19 mouse cellular contexts compared by ENCODE assay signal in genomic region chr2:58380020-58380419, GRCm38 (mm10). TPM values are rescaled to one million over a fixed set of nuclear protein-coding genes. Genes with fewer than 3 reads are reported as not detected.
A peak's percentile ranks its signal among the peaks of the same experiment; 100 is the strongest.
DNase-seq lines count a peak whose midpoint lies in the region; ATAC-seq lines count a peak whose summit lies in the region.
"Had no signal": no experiment of that assay in that cellular context is flagged by ENCODE, and none has a peak within 500 bp of the region (broad histone marks: within the 10 kb centered on the region; RNA-seq: fewer than 3 reads in every experiment).

No protein-coding gene starts in this region.

- H3K27ac ChIP-seq in forebrain, embryonic 15.5 days (replicated peaks) = peak overlapping the region; percentile 51
- no peak overlapping the region for H3K27ac ChIP-seq in forebrain, embryonic 11.5 days (ENCODE audit: low read depth, low read length)
- H3K27ac ChIP-seq: embryonic facial prominence, embryonic 12.5 days; heart, adult 2 months; heart, embryonic 15.5 days; hindbrain, embryonic 10.5 days; intestine, embryonic 15.5 days had no signal

- ATAC-seq in forebrain, embryonic 15.5 days (replicated peaks) = no peak; the same call in 1 of the 2 replicates
- ATAC-seq in forebrain, embryonic 11.5 days (replicated peaks; ENCODE audit: low FRiP score) = no peak
- ATAC-seq: intestine, embryonic 15.5 days had no signal

- peaks cover 23% of the 10 kb centered on the region for H3K4me1 ChIP-seq in forebrain, embryonic 15.5 days
- H3K4me1 ChIP-seq in forebrain, embryonic 11.5 days (replicated peaks; ENCODE audit: control insufficient read depth, insufficient read depth, low read length) = no peaks in the 10 kb centered on the region
- H3K4me1 ChIP-seq: embryonic facial prominence, embryonic 12.5 days; heart, embryonic 15.5 days; hindbrain, embryonic 10.5 days; intestine, embryonic 15.5 days had no signal

- H3K4me3 ChIP-seq in forebrain, embryonic 15.5 days = no peak overlapping the region
- no peak overlapping the region for H3K4me3 ChIP-seq in forebrain, embryonic 11.5 days (ENCODE audit: low read depth, low read length)
- H3K4me3 ChIP-seq: embryonic facial prominence, embryonic 12.5 days; heart, adult 2 months; heart, embryonic 15.5 days; hindbrain, embryonic 10.5 days; intestine, embryonic 15.5 days had no signal

- intact Hi-C loops in left cerebral cortex, postnatal 4 days (cut with DNase I) = no loop called here

- WGBS in forebrain, embryonic 15.5 days = 48% methylated on average over 5 of the region's 5 CpGs
- 77% methylated on average over 5 of the region's 5 CpGs for WGBS in forebrain, embryonic 11.5 days

- no peak for DNase-seq in forebrain, embryonic 11.5 days (ENCODE audit: low spot score)
- DNase-seq in heart, adult 11 months = peak; percentile 61
- DNase-seq in heart, postnatal 4 days = no peak
- peak; percentile 9 for DNase-seq in left cerebral cortex, postnatal 4 days
- no peak for DNase-seq in left cerebral cortex, adult 11 months (ENCODE audit: low spot score)
- DNase-seq: adrenal gland, adult 2 months; adrenal gland, postnatal 25 days; cerebellum, adult 2 months; cerebellum, postnatal 25 days; heart, adult 2 months; heart, postnatal 14 days; kidney, adult 18-20 months had no signal

- 0 out of 2 replicates have a peak, but pooled peaks cover under 1% of the 10 kb centered on the region for H3K9me3 ChIP-seq in forebrain, embryonic 15.5 days
- no peaks in the 10 kb centered on the region for H3K9me3 ChIP-seq in forebrain, embryonic 11.5 days (ENCODE audit: control insufficient read depth, low read length)
- H3K9me3 ChIP-seq: embryonic facial prominence, embryonic 12.5 days; heart, embryonic 15.5 days; hindbrain, embryonic 10.5 days; intestine, embryonic 15.5 days had no signal

- no peaks in the 10 kb centered on the region for H3K36me3 ChIP-seq in forebrain, embryonic 15.5 days
- no peaks in the 10 kb centered on the region for H3K36me3 ChIP-seq in forebrain, embryonic 11.5 days (ENCODE audit: control insufficient read depth, insufficient read depth, low read length)
- H3K36me3 ChIP-seq: embryonic facial prominence, embryonic 12.5 days; heart, embryonic 15.5 days; hindbrain, embryonic 10.5 days; intestine, embryonic 15.5 days had no signal

- H3K27me3 ChIP-seq in forebrain, embryonic 15.5 days = no peaks in the 10 kb centered on the region
- H3K27me3 ChIP-seq in forebrain, embryonic 11.5 days (ENCODE audit: control insufficient read depth, insufficient read depth, low read length) = no peaks in the 10 kb centered on the region
- H3K27me3 ChIP-seq: embryonic facial prominence, embryonic 12.5 days; heart, embryonic 15.5 days; intestine, embryonic 15.5 days had no signal

- H3K4me2 ChIP-seq in forebrain, embryonic 15.5 days (replicated peaks) = no peak overlapping the region
- H3K4me2 ChIP-seq in forebrain, embryonic 11.5 days (ENCODE audit: low read depth, low read length, severe bottlenecking) = no peak overlapping the region
- H3K4me2 ChIP-seq: embryonic facial prominence, embryonic 12.5 days; heart, embryonic 11.5 days; heart, embryonic 15.5 days; intestine, embryonic 15.5 days had no signal

- H3K9ac ChIP-seq in forebrain, embryonic 15.5 days (replicated peaks) = no peak overlapping the region
- H3K9ac ChIP-seq in forebrain, embryonic 11.5 days (ENCODE audit: low read length) = no peak overlapping the region
- H3K9ac ChIP-seq: embryonic facial prominence, embryonic 12.5 days; heart, embryonic 15.5 days; intestine, embryonic 15.5 days had no signal

RNA-seq across cellular contexts. Expression of gene Acvr1c, which starts 22.3 kb away (rescaled TPM):
- polyA plus RNA-seq in forebrain, embryonic 15.5 days (2015; fragmentation: Nextera tagmentation; extraction: Ambion mirVana) = 1.0 and 1.5 TPM in 2 replicates
- 0.45 and 0.81 TPM in 2 replicates for polyA plus RNA-seq in forebrain, embryonic 11.5 days (2014; fragmentation: Nextera tagmentation; extraction: Ambion mirVana)
- total RNA-seq in heart, postnatal 4 days (2021) = 1 to 10 TPM in 1 of 2 experiments, under 1 TPM in 1; 0.68 to 1.0 TPM
- 1 to 10 TPM; 4.6 to 7.0 TPM for total RNA-seq in left cerebral cortex, postnatal 4 days (2021)
- total RNA-seq: ES-E14 had no signal

Comparison
In these comparisons a context has a peak if more than half of its experiments do, and no peak if none do; other contexts are left out.
1. DNase-seq: peak in heart, adult 11 months (single experiment) and left cerebral cortex, postnatal 4 days (single experiment); none in forebrain, embryonic 11.5 days (single experiment), heart, postnatal 4 days (single experiment) and left cerebral cortex, adult 11 months (single experiment).